Mouse (Mus musculus): Measurements from ENCODE around the gene Adamts7.

DNA sequence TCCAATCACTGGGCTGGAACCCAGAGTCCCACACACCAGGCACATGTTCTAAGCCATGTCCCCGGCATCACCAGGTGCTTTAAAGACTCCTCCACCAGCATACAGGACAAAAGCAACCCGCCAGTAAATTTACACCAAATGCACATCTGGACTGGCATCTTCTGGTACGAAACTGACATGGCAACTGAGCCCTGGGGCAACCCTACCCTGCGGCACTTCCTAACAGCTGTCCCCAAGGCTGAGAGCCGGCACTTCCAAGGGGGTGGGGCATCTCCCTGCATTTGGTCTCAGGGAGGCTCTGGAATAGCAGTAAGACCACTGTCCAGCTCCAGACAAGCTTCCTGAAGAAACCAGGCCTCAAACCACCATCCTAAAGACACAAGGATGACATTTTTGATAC, 40.4 kb downstream of the Adamts7 start:
- TF ChIP-seq MYOG (IDR thresholded peaks at IDR 0.05; ENCODE audit: control insufficient read depth in 1 of 3, insufficient read depth in 1 of 3, insufficient read length in 2 of 3, low read depth in 2 of 3) (peak in 1 of 3 experiments; percentile 61), POLR2A (IDR thresholded peaks at IDR 0.05; ENCODE audit: insufficient read length, low read depth) (no peak)

All from myocyte (in vitro differentiated cells).